Mouse (Mus musculus): ENCODE measurements around the gene Eps8l1.

DNA sequence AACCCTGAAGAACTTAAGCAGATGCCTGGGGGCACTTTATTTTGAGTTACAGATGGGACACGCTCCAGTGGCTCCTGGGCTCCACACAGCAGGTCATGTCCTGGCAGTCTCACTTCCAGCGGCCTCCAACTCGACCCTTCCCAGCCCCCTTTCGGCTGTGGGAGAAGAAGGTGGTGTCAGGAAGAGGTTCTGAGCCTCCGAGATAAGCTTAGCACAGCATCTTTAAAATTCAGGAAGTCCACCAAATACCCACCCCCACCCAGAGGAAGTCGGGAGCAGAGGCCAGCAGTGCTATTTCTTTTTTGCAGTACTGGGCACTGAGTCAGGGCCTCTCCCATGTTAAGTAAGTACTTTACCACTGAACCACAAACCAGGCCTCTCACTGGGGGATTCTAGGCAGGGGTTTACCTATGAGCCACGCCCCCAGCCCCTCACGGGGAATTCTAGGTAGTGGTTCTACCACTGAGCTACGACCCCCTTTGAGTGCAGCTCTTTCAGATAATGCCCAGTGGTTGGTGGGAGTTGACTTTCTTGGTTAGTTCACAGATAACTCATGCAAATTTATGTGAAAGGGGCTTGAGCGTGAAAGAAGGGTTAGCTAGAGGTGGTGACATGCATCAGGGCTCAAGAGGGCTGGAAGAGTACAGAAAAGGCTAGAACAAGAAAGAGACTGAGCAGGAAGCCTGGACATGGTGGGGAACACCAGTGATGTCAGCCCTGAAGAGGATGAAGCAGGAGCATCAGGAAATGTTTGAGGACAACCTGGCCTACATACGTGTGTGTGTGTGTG is 44.4 kb downstream of the Eps8l1 start:
- TF ChIP-seq E2F4 (IDR thresholded peaks at IDR 0.05; ENCODE audit: insufficient replicate concordance, low read depth, low read length) (no peak), CTCF (conservative IDR thresholded peaks at IDR 0.05 in 1 of 2, IDR thresholded peaks at IDR 0.05 in 1 of 2; ENCODE audit: low read depth in 2 of 2, low read length in 2 of 2) (no peak), HCFC1 (IDR thresholded peaks at IDR 0.05; ENCODE audit: low read depth, low read length) (peak; percentile 57), UBTF (IDR thresholded peaks at IDR 0.05; ENCODE audit: low read depth, low read length) (no peak), USF1 (IDR thresholded peaks at IDR 0.05; ENCODE audit: low read depth, low read length) (no peak), MEF2A (IDR thresholded peaks at IDR 0.05; ENCODE audit: borderline replicate concordance, low read depth, low read length) (0 out of 2 replicates have a peak, but pooled peaks have one; percentile 57), POLR2A (IDR thresholded peaks at IDR 0.05; ENCODE audit: low read depth, low read length) (peak; percentile 35; the same call in 1 of the 2 replicates), SIN3A (IDR thresholded peaks at IDR 0.05; ENCODE audit: low read length) (no peak), MAZ (IDR thresholded peaks at IDR 0.05; ENCODE audit: low read depth, low read length) (peak; percentile 60; the same call in 1 of the 2 replicates), ZKSCAN1 (IDR thresholded peaks at IDR 0.05; ENCODE audit: borderline replicate concordance, low read depth, low read length) (no peak), USF2 (conservative IDR thresholded peaks at IDR 0.05; ENCODE audit: low read depth, low read length) (no peak), MAFK (IDR thresholded peaks at IDR 0.05; ENCODE audit: insufficient replicate concordance, low read length) (peak; percentile 82), SMC3 (IDR thresholded peaks at IDR 0.05; ENCODE audit: low read depth, low read length) (no peak)

Measured in CH12.LX (cell line).